Mouse (Mus musculus) midbrain, embryonic 12.5 days (tissue): ENCODE results near the gene Kyat3. TPM values are rescaled to one million over a fixed set of nuclear protein-coding genes. Genes with fewer than 3 reads are reported as not detected.

Experiments used
- ATAC-seq: fragments of 200-750 bp; cut with Nextera tagmentation; 2 replicates; pipeline ENCODE4 v1.8.0; 2017; ENCODE audit warnings: low read depth, moderate TSS enrichment, moderate library complexity; ENCODE audit not compliant: low FRiP score
- H3K27ac ChIP-seq: fragments of 300-500 bp; sonication (generic); replicated peaks from 2 replicates; pipeline ENCODE4 v1.5.1; 2016; ENCODE audit warnings: mild to moderate bottlenecking
- H3K27me3 ChIP-seq: fragments of 300-500 bp; sonication (generic); 2 replicates; pipeline ENCODE4 v1.6.1; 2016; ENCODE audit warnings: mild to moderate bottlenecking
- H3K36me3 ChIP-seq: fragments of 300-500 bp; sonication (generic); 2 replicates; pipeline ENCODE4 v1.6.1; 2016
- H3K4me1 ChIP-seq: fragments of 300-500 bp; sonication (generic); 2 replicates; pipeline ENCODE4 v1.6.1; 2016
- H3K4me2 ChIP-seq: fragments of 300-500 bp; sonication (generic); replicated peaks from 2 replicates; pipeline ENCODE4 v1.6.1; 2016; ENCODE audit warnings: mild to moderate bottlenecking, moderate library complexity
- H3K4me3 ChIP-seq: fragments of 300-500 bp; sonication (generic); 2 replicates; pipeline ENCODE4 v1.5.1; 2016; ENCODE audit warnings: mild to moderate bottlenecking
- H3K9ac ChIP-seq: fragments of 300-500 bp; sonication (generic); replicated peaks from 2 replicates; pipeline ENCODE4 v1.6.1; 2016; ENCODE audit warnings: mild to moderate bottlenecking, moderate library complexity
- H3K9me3 ChIP-seq: fragments of 300-500 bp; sonication (generic); 2 replicates; pipeline ENCODE4 v1.6.1; 2016; ENCODE audit warnings: mild to moderate bottlenecking
- whole genome bisulfite sequencing: fragments of 180-500 bp; shearing (Covaris S2); methylation state at CpG from one replicate; pipeline ENCODE4 v1.1.7; 2016; 5-methylcytosine and 5-hydroxymethylcytosine counted together
- polyA plus RNA-seq: library from polyadenylated mRNA; unstranded; fragments of >200 nt; fragmentation: Nextera tagmentation; extraction: Ambion mirVana; gene quantifications from 2 replicates; pipeline ENCODE4 v1.2.1, GENCODE M21; 2016

The Kyat3 gene
- polyA plus RNA-seq, 1 experiment from 2014 or later: 7.9 TPM

- H3K4me1 ChIP-seq: no peaks in the 10 kb centered on the region
- ATAC-seq: no peak
These were observed 54.4 kb downstream of the Kyat3 start for GRCm38 (mm10) chr3:142755132-142755867.

GRCm38 (mm10) chr3:142757841-142758240 lies 57.0 kb downstream of the Kyat3 start:
- WGBS: 66% methylated on average over 12 of the region's 12 CpGs
- Histone ChIP-seq H3K4me1 (no peaks in the 10 kb centered on the region), H3K9ac (no peak overlapping the region), H3K4me2 (no peak overlapping the region), H3K27ac (no peak overlapping the region), H3K4me3 (no peak overlapping the region), H3K36me3 (no peaks in the 10 kb centered on the region), H3K9me3 (no peaks in the 10 kb centered on the region), H3K27me3 (no peaks in the 10 kb centered on the region)
- ATAC-seq: no peak

More at GRCm38 (mm10) chr3:142755132-142755867, 54.4 kb downstream of the Kyat3 start:
- Histone ChIP-seq H3K4me3 (no peak overlapping the region), H3K27me3 (no peaks in the 10 kb centered on the region), H3K4me2 (no peak overlapping the region), H3K36me3 (no peaks in the 10 kb centered on the region), H3K27ac (no peak overlapping the region), H3K9ac (no peak overlapping the region), H3K9me3 (no peaks in the 10 kb centered on the region)
- 88% methylated on average over 18 of the region's 18 CpGs for WGBS

GRCm38 (mm10) chr3:142758593-142758992 lies 57.7 kb downstream of the Kyat3 start:
- WGBS: 88% methylated on average over 7 of the region's 7 CpGs
- H3K9me3 ChIP-seq: no peaks in the 10 kb centered on the region
- no peaks in the 10 kb centered on the region for H3K36me3 ChIP-seq
- no peak overlapping the region for H3K4me2 ChIP-seq
- H3K9ac ChIP-seq: no peak overlapping the region
- no peaks in the 10 kb centered on the region for H3K27me3 ChIP-seq
- H3K4me1 ChIP-seq: no peaks in the 10 kb centered on the region
- no peak overlapping the region for H3K4me3 ChIP-seq
- ATAC-seq: no peak
- no peak overlapping the region for H3K27ac ChIP-seq

GRCm38 (mm10) chr3:142760356-142760755 lies 59.5 kb downstream of the Kyat3 start:
- no peaks in the 10 kb centered on the region for H3K27me3 ChIP-seq
- H3K9ac ChIP-seq: no peak overlapping the region
- H3K4me1 ChIP-seq: no peaks in the 10 kb centered on the region
- H3K4me3 ChIP-seq: no peak overlapping the region
- whole genome bisulfite sequencing: 71% methylated on average over 6 of the region's 6 CpGs
- H3K36me3 ChIP-seq: no peaks in the 10 kb centered on the region
- ATAC-seq: no peak
- H3K27ac ChIP-seq: no peak overlapping the region
- H3K4me2 ChIP-seq: no peak overlapping the region
- no peaks in the 10 kb centered on the region for H3K9me3 ChIP-seq

GRCm38 (mm10) chr3:142764995-142765777 lies 64.3 kb downstream of the Kyat3 start, which contains the start of gene Gtf2b:
Gene Gtf2b, plus strand, starts transcription at chr3:142765045.
- under 1% methylated on average over 64 of the region's 64 CpGs for WGBS
- H3K27me3 ChIP-seq: no peaks in the 10 kb centered on the region
- ATAC-seq: peak; percentile 100

GRCm38 (mm10) chr3:142765778-142766165 lies 64.9 kb downstream of the Kyat3 start:
- H3K27me3 ChIP-seq: no peaks in the 10 kb centered on the region
- peaks cover 15% of the 10 kb centered on the region for H3K4me1 ChIP-seq
- H3K36me3 ChIP-seq: no peaks in the 10 kb centered on the region
- no peaks in the 10 kb centered on the region for H3K9me3 ChIP-seq
- peak overlapping the region; percentile 85 for H3K9ac ChIP-seq
- WGBS: 28% methylated on average over 10 of the region's 10 CpGs
- H3K27ac ChIP-seq: no peak overlapping the region
- peak overlapping the region; percentile 72 for H3K4me3 ChIP-seq
- ATAC-seq: no peak
- peak overlapping the region; percentile 66 for H3K4me2 ChIP-seq

More at GRCm38 (mm10) chr3:142764995-142765777, 64.3 kb downstream of the Kyat3 start, which contains the start of gene Gtf2b:
- no peaks in the 10 kb centered on the region for H3K9me3 ChIP-seq
- peak within 1 kb of the TSS; percentile 66 for H3K4me2 ChIP-seq
- peak within 1 kb of the TSS; percentile 72 for H3K4me3 ChIP-seq
- H3K27ac ChIP-seq: peak within 1 kb of the TSS; percentile 84
- H3K9ac ChIP-seq: peak within 1 kb of the TSS; percentile 85
- H3K4me1 ChIP-seq: peaks cover 15% of the 10 kb centered on the region
- no peaks in the 10 kb centered on the region for H3K36me3 ChIP-seq

- ATAC-seq: no peak
- Histone ChIP-seq H3K9me3 (no peaks in the 10 kb centered on the region), H3K4me3 (no peak overlapping the region), H3K4me2 (no peak overlapping the region), H3K9ac (no peak overlapping the region), H3K27me3 (no peaks in the 10 kb centered on the region), H3K27ac (no peak overlapping the region), H3K4me1 (peaks cover 15% of the 10 kb centered on the region), H3K36me3 (peaks cover 18% of the 10 kb centered on the region)
- 93% methylated on average over 6 of the region's 6 CpGs for WGBS
These were observed 67.6 kb downstream of the Kyat3 start for GRCm38 (mm10) chr3:142768498-142768897.

- Histone ChIP-seq H3K27me3 (no peaks in the 10 kb centered on the region), H3K9me3 (no peaks in the 10 kb centered on the region), H3K27ac (no peak overlapping the region), H3K9ac (no peak overlapping the region), H3K36me3 (peaks cover 28% of the 10 kb centered on the region), H3K4me1 (peaks cover 15% of the 10 kb centered on the region), H3K4me3 (no peak overlapping the region), H3K4me2 (no peak overlapping the region)
- 61% methylated on average over 1 of the region's 1 CpGs for WGBS
- no peak for ATAC-seq
These were observed 69.7 kb downstream of the Kyat3 start for GRCm38 (mm10) chr3:142770518-142770917.

GRCm38 (mm10) chr3:142773538-142774191 lies 72.8 kb downstream of the Kyat3 start:
- Histone ChIP-seq H3K9ac (no peak overlapping the region), H3K9me3 (no peaks in the 10 kb centered on the region), H3K36me3 (peaks cover 37% of the 10 kb centered on the region), H3K27me3 (no peaks in the 10 kb centered on the region), H3K4me3 (no peak overlapping the region), H3K4me2 (no peak overlapping the region), H3K27ac (no peak overlapping the region), H3K4me1 (0 out of 2 replicates have a peak, but pooled peaks cover 3% of the 10 kb centered on the region)
- ATAC-seq: no peak
- 85% methylated on average over 4 of the region's 4 CpGs for WGBS

GRCm38 (mm10) chr3:142777227-142777626 lies 76.4 kb downstream of the Kyat3 start:
- Histone ChIP-seq H3K36me3 (peaks cover 64% of the 10 kb centered on the region), H3K4me3 (no peak overlapping the region), H3K27ac (no peak overlapping the region), H3K9ac (no peak overlapping the region), H3K27me3 (no peaks in the 10 kb centered on the region), H3K4me1 (no peaks in the 10 kb centered on the region), H3K4me2 (no peak overlapping the region), H3K9me3 (no peaks in the 10 kb centered on the region)
- 86% methylated on average over 3 of the region's 3 CpGs for WGBS
- no peak for ATAC-seq

GRCm38 (mm10) chr3:142786423-142787072 lies 85.7 kb downstream of the Kyat3 start:
- ATAC-seq: peak; percentile 39; the same call in 1 of the 2 replicates
- WGBS: 70% methylated on average over 2 of the region's 2 CpGs
- H3K27ac ChIP-seq: no peak overlapping the region
- H3K4me3 ChIP-seq: no peak overlapping the region
- H3K9me3 ChIP-seq: no peaks in the 10 kb centered on the region
- no peak overlapping the region for H3K9ac ChIP-seq
- no peaks in the 10 kb centered on the region for H3K4me1 ChIP-seq
- peaks cover 68% of the 10 kb centered on the region for H3K36me3 ChIP-seq
- no peaks in the 10 kb centered on the region for H3K27me3 ChIP-seq
- no peak overlapping the region for H3K4me2 ChIP-seq
